Mouse (Mus musculus) spleen, adult 2 months (tissue): ENCODE data around the gene Ccnd3.

ENCODE experiments used
- CTCF ChIP-seq: fragments of 200-500 bp; IDR thresholded peaks from 2 replicates; pipeline ENCODE4 v1.5.1; 2011; ENCODE audit warnings: mild to moderate bottlenecking, inconsistent platforms; ENCODE audit not compliant: insufficient read depth, insufficient read length, insufficient replicate concordance; ENCODE audit errors: extremely low read depth
- POLR2A ChIP-seq: fragments of 200-500 bp; IDR thresholded peaks from 2 replicates; pipeline ENCODE4 v1.6.1; 2011; ENCODE audit warnings: low read depth, low read length, inconsistent platforms

GRCm38 (mm10) chr17:47467659-47468058 lies 37.2 kb upstream of the Ccnd3 start:
- TF ChIP-seq CTCF (no peak), POLR2A (no peak)
